Mouse (Mus musculus): Measurements from ENCODE around the gene Runx1.

DNA sequence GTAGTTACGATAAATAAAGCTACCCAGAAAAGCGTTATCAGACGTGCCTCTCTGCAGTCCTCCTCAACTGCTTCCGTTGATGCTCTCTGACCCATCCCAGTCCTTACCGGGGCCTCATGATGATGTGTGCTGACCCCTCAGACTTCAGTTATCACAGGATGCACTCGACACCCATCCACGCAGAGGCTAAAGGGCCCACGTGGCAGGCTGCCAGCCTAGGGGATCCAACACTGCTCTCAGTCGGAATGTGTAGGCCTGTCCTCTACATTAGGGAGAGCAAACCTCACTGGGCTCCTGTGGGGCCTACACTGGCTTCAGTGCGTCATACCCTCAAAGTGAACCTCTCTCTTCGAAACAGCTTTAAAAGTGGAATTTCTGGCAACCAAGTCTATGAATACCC lies 45.8 kb upstream of the Runx1 start:
- TF ChIP-seq CTCF (IDR thresholded peaks at IDR 0.05; ENCODE audit: insufficient read depth, low read length) (no peak), POLR2A (IDR thresholded peaks at IDR 0.05; ENCODE audit: borderline replicate concordance, extremely low read depth, low read depth, low read length) (no peak)

All from lung, adult 2 months (tissue).